Comparison of ENCODE assay signal across 7 mouse cellular contexts in the genomic region with DNA sequence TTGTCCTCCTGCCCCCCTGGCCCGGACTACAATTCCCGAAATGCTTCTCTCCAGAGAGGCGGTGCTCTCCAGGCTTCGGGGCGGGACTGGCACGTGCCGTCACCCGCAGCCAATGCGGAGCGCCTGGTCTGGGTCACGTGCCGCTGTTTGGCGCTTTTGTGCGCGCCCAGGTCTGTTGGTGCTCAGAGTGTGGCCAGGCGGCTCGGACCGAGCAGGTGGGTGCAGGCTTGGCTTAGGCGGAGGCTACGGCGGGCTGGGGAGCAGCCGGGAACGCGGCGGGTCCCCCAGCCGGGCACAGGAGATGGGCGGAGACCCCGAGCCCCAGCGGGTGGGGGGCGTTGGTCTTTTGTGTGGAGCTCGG. TPM values are rescaled to one million over a fixed set of nuclear protein-coding genes. Genes with fewer than 3 reads are reported as not detected.
A peak's percentile ranks its signal among the peaks of the same experiment; 100 is the strongest.
DNase-seq lines count a peak whose midpoint lies in the region; ATAC-seq and TF ChIP-seq lines count a peak whose summit lies in the region.

A gene (plus strand): TSS at position 106 of the 361 bp plus-strand sequence.

- H3K27ac ChIP-seq in embryonic facial prominence, embryonic 11.5 days (replicated peaks; ENCODE audit: low read depth, low read length): peak within 1 kb of the TSS; percentile 92
- H3K27ac ChIP-seq in kidney, adult 2 months (ENCODE audit: insufficient read depth, low read depth, low read length): no peak within 1 kb of the TSS
- peak within 1 kb of the TSS; percentile 92 for H3K27ac ChIP-seq in limb, embryonic 12.5 days
- peak within 1 kb of the TSS; percentile 98 for H3K27ac ChIP-seq in midbrain, embryonic 15.5 days
- H3K27ac ChIP-seq in spleen, adult 2 months (ENCODE audit: insufficient read depth, low read length): peak within 1 kb of the TSS; percentile 10; the same call in 1 of the 2 replicates

- no peaks in the 10 kb centered on the region for H3K9me3 ChIP-seq in embryonic facial prominence, embryonic 11.5 days (replicated peaks; ENCODE audit: control insufficient read depth, low read length)
- no peaks in the 10 kb centered on the region for H3K9me3 ChIP-seq in limb, embryonic 12.5 days
- no peaks in the 10 kb centered on the region for H3K9me3 ChIP-seq in midbrain, embryonic 15.5 days

- TF ChIP-seq POLR2A in kidney, adult 2 months (IDR thresholded peaks at IDR 0.05; ENCODE audit: low read depth, low read length): peak; percentile 91
- TF ChIP-seq POLR2A in spleen, adult 2 months (IDR thresholded peaks at IDR 0.05; ENCODE audit: low read depth, low read length): peak; percentile 94

- under 1% methylated on average over 31 of the region's 31 CpGs for WGBS in embryonic facial prominence, embryonic 11.5 days
- 0% methylated on average over 29 of the region's 31 CpGs for WGBS in kidney, adult 2 months
- WGBS in limb, embryonic 12.5 days: under 1% methylated on average over 31 of the region's 31 CpGs
- under 1% methylated on average over 31 of the region's 31 CpGs for WGBS in midbrain, embryonic 15.5 days
- WGBS in spleen, adult 2 months: under 1% methylated on average over 31 of the region's 31 CpGs

- TF ChIP-seq CTCF in kidney, adult 2 months (conservative IDR thresholded peaks at IDR 0.05; ENCODE audit: insufficient read depth, insufficient read length, low read depth, low read length): no peak
- TF ChIP-seq CTCF in spleen, adult 2 months (IDR thresholded peaks at IDR 0.05; ENCODE audit: extremely low read depth, insufficient read depth, insufficient read length, insufficient replicate concordance): no peak

- peak within 1 kb of the TSS; percentile 86 for H3K4me2 ChIP-seq in embryonic facial prominence, embryonic 11.5 days (ENCODE audit: low read depth, low read length)
- peak within 1 kb of the TSS; percentile 88 for H3K4me2 ChIP-seq in limb, embryonic 12.5 days
- peak within 1 kb of the TSS; percentile 79 for H3K4me2 ChIP-seq in midbrain, embryonic 15.5 days

- H3K4me3 ChIP-seq in embryonic facial prominence, embryonic 11.5 days (ENCODE audit: low read depth, low read length): peak within 1 kb of the TSS; percentile 96
- H3K4me3 ChIP-seq in kidney, adult 2 months (ENCODE audit: insufficient read depth, low read depth, low read length): peak within 1 kb of the TSS; percentile 71
- peak within 1 kb of the TSS; percentile 98 for H3K4me3 ChIP-seq in limb, embryonic 12.5 days (replicated peaks)
- peak within 1 kb of the TSS; percentile 81 for H3K4me3 ChIP-seq in midbrain, embryonic 15.5 days
- peak within 1 kb of the TSS; percentile 72 for H3K4me3 ChIP-seq in spleen, adult 2 months (ENCODE audit: extremely low read depth, insufficient read depth, insufficient read length)

- H3K36me3 ChIP-seq in embryonic facial prominence, embryonic 11.5 days (replicated peaks; ENCODE audit: control insufficient read depth, insufficient read depth, low read depth, low read length): peaks cover 12% of the 10 kb centered on the region
- H3K36me3 ChIP-seq in kidney, adult 2 months (ENCODE audit: control insufficient read depth, insufficient read depth, low read length): no peaks in the 10 kb centered on the region
- peaks cover 25% of the 10 kb centered on the region for H3K36me3 ChIP-seq in limb, embryonic 12.5 days
- peaks cover 18% of the 10 kb centered on the region for H3K36me3 ChIP-seq in midbrain, embryonic 15.5 days (replicated peaks)
- H3K36me3 ChIP-seq in spleen, adult 2 months (ENCODE audit: control insufficient read depth, insufficient read depth, low read length): no peaks in the 10 kb centered on the region; the same call in 1 of the 2 replicates

- DNase-seq in adrenal gland, postnatal 14 days: peak; percentile 97
- peak; percentile 98 for DNase-seq in embryonic facial prominence, embryonic 11.5 days (ENCODE audit: low spot score)
- peak; percentile 94 to 96 for DNase-seq in heart, adult 18-20 months
- DNase-seq in kidney, adult 2 months: peak; percentile 97
- peak; percentile 77 to 95 for DNase-seq in spleen, adult 2 months (ENCODE audit: low read depth in 1 of 2, low spot score in 2 of 2)

- H3K4me1 ChIP-seq in embryonic facial prominence, embryonic 11.5 days (ENCODE audit: control insufficient read depth, insufficient read depth, low read length): no peaks in the 10 kb centered on the region; the same call in 1 of the 2 replicates
- H3K4me1 ChIP-seq in kidney, adult 2 months (ENCODE audit: control insufficient read depth, insufficient read depth, low read length): peaks cover 5% of the 10 kb centered on the region; the same call in 1 of the 2 replicates
- peaks cover 20% of the 10 kb centered on the region for H3K4me1 ChIP-seq in limb, embryonic 12.5 days (replicated peaks)
- peaks cover 53% of the 10 kb centered on the region for H3K4me1 ChIP-seq in midbrain, embryonic 15.5 days
- peaks cover 6% of the 10 kb centered on the region; the same call in 1 of the 2 replicates for H3K4me1 ChIP-seq in spleen, adult 2 months (ENCODE audit: control insufficient read depth, insufficient read depth, insufficient read length)

- H3K27me3 ChIP-seq in embryonic facial prominence, embryonic 11.5 days (ENCODE audit: control insufficient read depth, insufficient read depth, low read length): no peaks in the 10 kb centered on the region
- no peaks in the 10 kb centered on the region for H3K27me3 ChIP-seq in kidney, adult 2 months (replicated peaks; ENCODE audit: control insufficient read depth, insufficient read depth, low read length)
- H3K27me3 ChIP-seq in limb, embryonic 12.5 days: no peaks in the 10 kb centered on the region; the same call in 1 of the 2 replicates
- no peaks in the 10 kb centered on the region for H3K27me3 ChIP-seq in midbrain, embryonic 15.5 days (replicated peaks)
- H3K27me3 ChIP-seq in spleen, adult 2 months (ENCODE audit: control insufficient read depth, insufficient read depth, low read length): no peaks in the 10 kb centered on the region

- peak within 1 kb of the TSS; percentile 97 for H3K9ac ChIP-seq in embryonic facial prominence, embryonic 11.5 days (replicated peaks; ENCODE audit: low read length)
- peak within 1 kb of the TSS; percentile 91 for H3K9ac ChIP-seq in limb, embryonic 12.5 days (replicated peaks)
- peak within 1 kb of the TSS; percentile 98 for H3K9ac ChIP-seq in midbrain, embryonic 15.5 days

- ATAC-seq in embryonic facial prominence, embryonic 11.5 days (replicated peaks; ENCODE audit: insufficient number of reproducible peaks, low FRiP score, low TSS enrichment, low read depth): peak; percentile 96
- peak; percentile 95 for ATAC-seq in limb, embryonic 12.5 days (ENCODE audit: insufficient number of reproducible peaks, insufficient read depth, low FRiP score, low TSS enrichment, low read depth)
- peak; percentile 96 for ATAC-seq in midbrain, embryonic 15.5 days (replicated peaks)

RNA-seq across cellular contexts. Expression of the gene that starts here (rescaled TPM):
- 118 and 119 TPM in 2 replicates for total RNA-seq in adrenal gland, postnatal 14 days (2021)
- 3,252 and 3,396 TPM in 2 replicates for polyA plus RNA-seq in embryonic facial prominence, embryonic 11.5 days (2014; fragmentation: Nextera tagmentation; extraction: Ambion mirVana)
- total RNA-seq in heart, adult 18-20 months (2021): 10 to 100 TPM; 21.3 to 24.5 TPM
- polyA plus RNA-seq in kidney, adult 2 months (2012; rRNA removed): 9.8 and 24.9 TPM in 2 replicates
- 2,166 and 2,360 TPM in 2 replicates for polyA plus RNA-seq in limb, embryonic 12.5 days (2016; fragmentation: Nextera tagmentation; extraction: Ambion mirVana)
- polyA plus RNA-seq in midbrain, embryonic 15.5 days (2015; fragmentation: Nextera tagmentation; extraction: Ambion mirVana): 7,501 and 7,674 TPM in 2 replicates
- 13.8 and 17.1 TPM in 2 replicates for polyA plus RNA-seq in spleen, adult 2 months (2012; rRNA removed)

Comparison
In these comparisons a context has a peak if more than half of its experiments do, and no peak if none do; other contexts are left out.
1. RNA of the gene that starts here (polyA plus RNA-seq): 7,501 to 7,674 TPM in midbrain, embryonic 15.5 days, 3,252 to 3,396 TPM in embryonic facial prominence, embryonic 11.5 days and 2,166 to 2,360 TPM in limb, embryonic 12.5 days; 9.8 to 24.9 TPM in kidney, adult 2 months and 13.8 to 17.1 TPM in spleen, adult 2 months; every median in the first group is over 10 times any median in the second.
2. Peak in every context shown above with its lines, with median percentiles within 50 percentile points of each other: DNase-seq, ATAC-seq, H3K4me2 ChIP-seq, H3K4me3 ChIP-seq and H3K9ac ChIP-seq.